Mouse (Mus musculus) CH12.LX (cell line): ENCODE data around the gene Pam16. TPM values are rescaled to one million over a fixed set of nuclear protein-coding genes. Genes with fewer than 3 reads are reported as not detected.

ENCODE experiments used
- DNase-seq: peaks from one replicate; pipeline ENCODE4 v3.0.0-alpha.2; 2013; ENCODE audit errors: extremely low read depth
- H3K27ac ChIP-seq: 2 replicates; pipeline ENCODE4 v1.5.1; 2012; ENCODE audit warnings: low read depth, mild to moderate bottlenecking, control low read depth, moderate library complexity; ENCODE audit not compliant: insufficient read depth
- H3K27me3 ChIP-seq: replicated peaks from 2 replicates; pipeline ENCODE3; 2012; ENCODE audit warnings: inconsistent platforms
- H3K36me3 ChIP-seq, 2 experiments: replicated peaks in 1 of 2; 2 replicates each; pipeline versions ENCODE3 to v1.6.1; 2012; ENCODE audit warnings: inconsistent platforms in 1 of 2, low read length in 1 of 2, mild to moderate bottlenecking in 1 of 2, mixed read lengths in 1 of 2, moderate library complexity in 1 of 2; ENCODE audit not compliant: control insufficient read depth in 1 of 2, insufficient read depth in 1 of 2
- H3K4me1 ChIP-seq, 2 experiments: 2 replicates each; pipeline ENCODE4 v1.6.1; 2012; ENCODE audit warnings: inconsistent platforms in 1 of 2, moderate library complexity in 1 of 2; ENCODE audit not compliant: insufficient read depth in 2 of 2, control insufficient read depth in 1 of 2
- H3K4me2 ChIP-seq: 2 replicates; pipeline ENCODE4 v1.6.1; 2012; ENCODE audit warnings: low read depth, mild to moderate bottlenecking, control low read depth; ENCODE audit not compliant: poor library complexity, insufficient read depth, severe bottlenecking
- H3K4me3 ChIP-seq, 3 experiments: fragments of 150-350 bp in 1 of 3; sonication (generic) in 1 of 3; replicated peaks in 1 of 3; 2 replicates each; pipeline versions ENCODE3 to v1.5.1; 2011 to 2012; ENCODE audit warnings: low read depth in 2 of 3, low read length in 2 of 3, mild to moderate bottlenecking in 2 of 3, moderate library complexity in 2 of 3, control low read depth in 1 of 3, improper control_type of control experiment in 1 of 3, inconsistent platforms in 1 of 3, mixed read lengths in 1 of 3; ENCODE audit not compliant: poor library complexity in 1 of 3
- H3K79me2 ChIP-seq: replicated peaks from 2 replicates; pipeline ENCODE4 v1.6.1; 2012; ENCODE audit warnings: mild to moderate bottlenecking, moderate library complexity; ENCODE audit not compliant: control insufficient read depth, poor library complexity, insufficient read depth, severe bottlenecking; ENCODE audit errors: extremely low read depth
- H3K9ac ChIP-seq: 2 replicates; pipeline ENCODE4 v1.6.1; 2012; ENCODE audit warnings: low read depth, mild to moderate bottlenecking, control low read depth, moderate library complexity; ENCODE audit not compliant: insufficient read depth
- H3K9me3 ChIP-seq: replicated peaks from 2 replicates; pipeline ENCODE3; 2012; ENCODE audit warnings: low read length, inconsistent platforms, mixed read lengths
- BHLHE40 ChIP-seq: IDR thresholded peaks from 2 replicates; pipeline ENCODE4 v1.6.1; 2011; ENCODE audit warnings: mild to moderate bottlenecking, low read depth, low read length, improper control_type of control experiment
- CHD2 ChIP-seq: IDR thresholded peaks from 2 replicates; pipeline ENCODE4 v1.6.1; 2011; ENCODE audit warnings: low read length, improper control_type of control experiment
- CTCF ChIP-seq, 2 experiments: IDR thresholded peaks in 1 of 2; conservative IDR thresholded peaks in 1 of 2; 2 replicates each; pipeline ENCODE4 v1.5.1; 2011 to 2012; ENCODE audit warnings: low read depth in 2 of 2, low read length in 2 of 2, improper control_type of control experiment in 1 of 2, inconsistent platforms in 1 of 2, mild to moderate bottlenecking in 1 of 2, moderate library complexity in 1 of 2
- E2F4 ChIP-seq: IDR thresholded peaks from 2 replicates; pipeline ENCODE4 v1.6.1; 2011; ENCODE audit warnings: low read depth, low read length, improper control_type of control experiment; ENCODE audit not compliant: insufficient replicate concordance
- EP300 ChIP-seq: IDR thresholded peaks from 2 replicates; pipeline ENCODE4 v1.6.1; 2011; ENCODE audit warnings: low read length, improper control_type of control experiment
- GABPA ChIP-seq: IDR thresholded peaks from 2 replicates; pipeline ENCODE4 v1.6.1; 2012; ENCODE audit warnings: low read depth, low read length, improper control_type of control experiment, inconsistent platforms; ENCODE audit not compliant: insufficient replicate concordance
- HCFC1 ChIP-seq: IDR thresholded peaks from 2 replicates; pipeline ENCODE4 v1.6.1; 2012; ENCODE audit warnings: low read depth, mild to moderate bottlenecking, inconsistent platforms, low read length, improper control_type of control experiment
- JUN ChIP-seq: IDR thresholded peaks from 2 replicates; pipeline ENCODE4 v1.6.1; 2011; ENCODE audit warnings: low read depth, mild to moderate bottlenecking, low read length, improper control_type of control experiment, moderate library complexity; ENCODE audit not compliant: insufficient read depth
- JUND ChIP-seq: conservative IDR thresholded peaks from 2 replicates; pipeline ENCODE4 v1.6.1; 2011; ENCODE audit warnings: low read depth, low read length, improper control_type of control experiment
- KAT2A ChIP-seq: IDR thresholded peaks from 2 replicates; pipeline ENCODE4 v1.6.1; 2012; ENCODE audit warnings: low read length, improper control_type of control experiment, inconsistent platforms; ENCODE audit not compliant: insufficient replicate concordance
- MAZ ChIP-seq: IDR thresholded peaks from 2 replicates; pipeline ENCODE4 v1.6.1; 2012; ENCODE audit warnings: low read depth, mild to moderate bottlenecking, inconsistent platforms, low read length, improper control_type of control experiment, moderate library complexity
- MXI1 ChIP-seq: IDR thresholded peaks from 2 replicates; pipeline ENCODE4 v1.6.1; 2011; ENCODE audit warnings: mild to moderate bottlenecking, low read depth, low read length, improper control_type of control experiment
- MYC ChIP-seq: IDR thresholded peaks from 2 replicates; pipeline ENCODE4 v1.6.1; 2011; ENCODE audit warnings: low read depth, mild to moderate bottlenecking, improper control_type of control experiment, low read length
- PAX5 ChIP-seq: IDR thresholded peaks from 2 replicates; pipeline ENCODE4 v1.6.1; 2012; ENCODE audit warnings: low read length, inconsistent platforms, mixed read lengths
- POLR2A ChIP-seq: IDR thresholded peaks from 2 replicates; pipeline ENCODE4 v1.6.1; 2011; ENCODE audit warnings: low read depth, mild to moderate bottlenecking, improper control_type of control experiment, low read length
- RAD21 ChIP-seq: IDR thresholded peaks from 2 replicates; pipeline ENCODE4 v1.6.1; 2011; ENCODE audit warnings: low read depth, mild to moderate bottlenecking, low read length, improper control_type of control experiment, moderate library complexity
- SMC3 ChIP-seq: IDR thresholded peaks from 2 replicates; pipeline ENCODE4 v1.6.1; 2011; ENCODE audit warnings: low read depth, low read length, improper control_type of control experiment
- TBP ChIP-seq: conservative IDR thresholded peaks from 2 replicates; pipeline ENCODE4 v1.6.1; 2011; ENCODE audit warnings: low read depth, low read length, improper control_type of control experiment
- UBTF ChIP-seq: IDR thresholded peaks from 2 replicates; pipeline ENCODE4 v1.6.1; 2012; ENCODE audit warnings: low read depth, mild to moderate bottlenecking, inconsistent platforms, low read length, improper control_type of control experiment, moderate library complexity
- USF2 ChIP-seq: conservative IDR thresholded peaks from 2 replicates; pipeline ENCODE4 v1.6.1; 2011; ENCODE audit warnings: low read depth, low read length, improper control_type of control experiment
- ZKSCAN1 ChIP-seq: IDR thresholded peaks from 2 replicates; pipeline ENCODE4 v1.6.1; 2012; ENCODE audit warnings: low read depth, inconsistent platforms, low read length, improper control_type of control experiment, borderline replicate concordance
- ZMIZ1 ChIP-seq: IDR thresholded peaks from 2 replicates; pipeline ENCODE4 v1.6.1; 2012; ENCODE audit warnings: low read depth, mild to moderate bottlenecking, inconsistent platforms, low read length, improper control_type of control experiment
- dilution Hi-C: fragments of 300-500 bp; cut with MboI; formaldehyde crosslinking; loops from 2 replicates; pipeline ENCODE4 v1.14.3; 2020; ENCODE audit warnings: low sequenced_read_pairs; ENCODE audit not compliant: extremely low pct_unique_long_range_greater_than_20kb, extremely low pct_ligation_motif_present
- in situ Hi-C: fragments of 300-500 bp; cut with MboI; formaldehyde crosslinking; loops from 3 replicates; pipeline ENCODE4 v1.14.3; 2019; ENCODE audit warnings: low sequenced_read_pairs, low pct_ligation_motif_present, low pct_unique_long_range_greater_than_20kb, mixed read lengths
- polyA plus RNA-seq: library from polyadenylated mRNA; unstranded; fragments of >175 nt; gene quantifications from 2 replicates; pipeline ENCODE4 v1.2.1, GENCODE M21; 2012; ENCODE audit warnings: low read depth; ENCODE audit not compliant: insufficient read length
- total RNA-seq, 2 experiments: library from RNA; depleted of rRNA; stranded (reverse); fragments of 300-350 nt in 1 of 2; fragments of >200 nt in 1 of 2; gene quantifications; 2 replicates each; pipeline ENCODE4 v1.2.3; 2012 to 2014

Gene Pam16
- total and polyA plus RNA-seq, 3 experiments: 11.6 to 152 (median 103) TPM

- Histone ChIP-seq H3K27me3 (peaks cover 30% of the 10 kb centered on the region), H3K4me3 (no peak overlapping the region), H3K9me3 (no peaks in the 10 kb centered on the region), H3K79me2 (no peaks in the 10 kb centered on the region), H3K36me3 (no peaks in the 10 kb centered on the region), H3K9ac (no peak overlapping the region), H3K4me2 (no peak overlapping the region), H3K27ac (no peak overlapping the region), H3K4me1 (peaks cover 17 to 35% of the 10 kb centered on the region in 2 experiments)
- dilution Hi-C loops: no loop called here
- in situ Hi-C loops: no loop called here
- TF ChIP-seq USF2 (no peak), JUND (no peak), BHLHE40 (no peak), GABPA (no peak), MYC (no peak), CHD2 (no peak), MXI1 (no peak), MAZ (no peak), UBTF (no peak), PAX5 (no peak), CTCF (conservative IDR thresholded peaks at IDR 0.05 in 1 of 2, IDR thresholded peaks at IDR 0.05 in 1 of 2; ENCODE audit: low read depth in 2 of 2, low read length in 2 of 2) (no peak)
- DNase-seq: no peak
These were observed 27.5 kb downstream of the Pam16 start for GRCm38 (mm10) chr16:4597296-4597695.

- Histone ChIP-seq H3K27ac (no peak overlapping the region), H3K27me3 (peaks cover 30% of the 10 kb centered on the region), H3K36me3 (no peaks in the 10 kb centered on the region), H3K9ac (no peak overlapping the region), H3K79me2 (no peaks in the 10 kb centered on the region), H3K4me2 (no peak overlapping the region), H3K4me1 (peaks cover 17 to 35% of the 10 kb centered on the region in 2 experiments), H3K4me3 (no peak overlapping the region), H3K9me3 (no peaks in the 10 kb centered on the region)
- TF ChIP-seq ZMIZ1 (no peak), ZKSCAN1 (no peak), HCFC1 (no peak), KAT2A (no peak), JUN (no peak), MXI1 (no peak), TBP (no peak), EP300 (no peak), UBTF (no peak), RAD21 (no peak), BHLHE40 (no peak), SMC3 (no peak), MAZ (no peak), POLR2A (no peak), E2F4 (no peak)
- DNase-seq: no peak
- dilution Hi-C loops: no loop called here
- in situ Hi-C loops: no loop called here
These were observed 28.0 kb downstream of the Pam16 start for GRCm38 (mm10) chr16:4596836-4597235.
